Mouse (Mus musculus) lung, postnatal 0 days (tissue): ENCODE measurements around the gene Fbln2. TPM values are rescaled to one million over a fixed set of nuclear protein-coding genes. Genes with fewer than 3 reads are reported as not detected.

Source experiments
- ATAC-seq: fragments of 200-750 bp; cut with Nextera tagmentation; 2 replicates; pipeline ENCODE4 v1.8.0; 2017; ENCODE audit warnings: moderate library complexity
- DNase-seq: peaks from one replicate; pipeline ENCODE4 v3.0.0-alpha.2; 2016; ENCODE audit warnings: low spot score
- H3K27ac ChIP-seq: fragments of 300-500 bp; sonication (generic); 2 replicates; pipeline ENCODE4 v1.5.1; 2014; ENCODE audit warnings: antibody characterized with exemption, mild to moderate bottlenecking, low read length, mixed read lengths
- H3K27me3 ChIP-seq: fragments of 300-500 bp; sonication (generic); replicated peaks from 2 replicates; pipeline ENCODE4 v1.6.1; 2014; ENCODE audit warnings: low read length, mixed read lengths; ENCODE audit not compliant: insufficient read depth
- H3K36me3 ChIP-seq: fragments of 300-500 bp; sonication (generic); 2 replicates; pipeline ENCODE4 v1.6.1; 2014; ENCODE audit warnings: low read length, mixed read lengths; ENCODE audit not compliant: insufficient read depth
- H3K4me1 ChIP-seq: fragments of 300-500 bp; sonication (generic); 2 replicates; pipeline ENCODE4 v1.6.1; 2014; ENCODE audit warnings: antibody characterized with exemption, low read depth, low read length, mixed read lengths; ENCODE audit not compliant: insufficient read depth
- H3K4me2 ChIP-seq: fragments of 300-500 bp; sonication (generic); replicated peaks from 2 replicates; pipeline ENCODE4 v1.6.1; 2014; ENCODE audit warnings: low read depth, mild to moderate bottlenecking, low read length, moderate library complexity, mixed read lengths
- H3K4me3 ChIP-seq: fragments of 300-500 bp; sonication (generic); 2 replicates; pipeline ENCODE4 v1.5.1; 2014; ENCODE audit warnings: low read depth, low read length
- H3K9ac ChIP-seq: fragments of 300-500 bp; sonication (generic); replicated peaks from 2 replicates; pipeline ENCODE4 v1.6.1; 2014; ENCODE audit warnings: low read depth, mild to moderate bottlenecking
- H3K9me3 ChIP-seq: fragments of 300-500 bp; sonication (generic); 2 replicates; pipeline ENCODE4 v1.6.1; 2016; ENCODE audit warnings: low read length, mixed read lengths
- CTCF ChIP-seq: IDR thresholded peaks from 2 replicates; pipeline ENCODE4 v1.5.1; 2016; ENCODE audit warnings: antibody characterized with exemption, mild to moderate bottlenecking
- EP300 ChIP-seq: IDR thresholded peaks from 2 replicates; pipeline ENCODE4 v1.6.1; 2016; ENCODE audit warnings: antibody characterized with exemption, mild to moderate bottlenecking, control low read depth
- WGBS: fragments of 180-500 bp; shearing (Covaris S2); extraction: QIAGEN DNeasy Blood & Tissue Kit; methylation state at CpG from one replicate; pipeline ENCODE4 v1.1.7; 2014; 5-methylcytosine and 5-hydroxymethylcytosine counted together
- polyA plus RNA-seq: library from polyadenylated mRNA; unstranded; fragments of >200 nt; fragmentation: Nextera tagmentation; extraction: Ambion mirVana; gene quantifications from 2 replicates; pipeline ENCODE4 v1.2.1, GENCODE M21; 2015

The Fbln2 gene
- polyA plus RNA-seq, 1 experiment from 2014 or later, result 63.8 TPM

GRCm38 (mm10) chr6:91182075-91182490 is 30.2 kb upstream of the Fbln2 start:
- DNase-seq, result no peak
- Histone ChIP-seq H3K27ac (no peak overlapping the region), H3K4me2 (no peak overlapping the region), H3K4me3 (no peak overlapping the region), H3K36me3 (no peaks in the 10 kb centered on the region), H3K9me3 (no peaks in the 10 kb centered on the region), H3K9ac (no peak overlapping the region), H3K4me1 (no peaks in the 10 kb centered on the region), H3K27me3 (no peaks in the 10 kb centered on the region)
- 62% methylated on average over 4 of the region's 4 CpGs for WGBS
- ATAC-seq, result no peak
- TF ChIP-seq EP300, result no peak
- TF ChIP-seq CTCF, result no peak

DNA sequence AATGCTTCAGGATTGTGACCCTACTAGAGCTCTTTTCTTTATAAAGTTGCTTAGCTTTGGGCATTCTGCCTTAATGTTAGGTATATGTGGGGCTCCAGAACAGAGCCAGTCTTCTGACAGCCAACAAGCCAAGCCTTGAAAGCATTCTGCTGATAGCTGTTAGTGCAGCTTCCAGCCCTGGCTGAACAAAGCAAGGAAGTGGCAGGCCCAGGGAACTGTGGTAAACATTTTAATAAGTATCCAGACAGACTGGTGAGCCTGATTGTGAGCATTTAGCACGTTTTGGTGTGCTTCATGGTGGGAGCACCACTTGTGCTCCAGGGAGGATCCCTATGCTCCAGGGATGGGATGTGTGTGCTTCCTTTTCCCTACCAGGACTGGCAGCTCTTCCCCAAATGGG is 29.2 kb upstream of the Fbln2 start:
- WGBS, result 50% methylated on average over 1 of the region's 1 CpGs
- no peak for ATAC-seq
- TF ChIP-seq EP300, result no peak
- TF ChIP-seq CTCF, result no peak
- Histone ChIP-seq H3K9ac (no peak overlapping the region), H3K27ac (no peak overlapping the region), H3K27me3 (no peaks in the 10 kb centered on the region), H3K4me3 (no peak overlapping the region), H3K4me2 (no peak overlapping the region), H3K9me3 (no peaks in the 10 kb centered on the region), H3K4me1 (no peaks in the 10 kb centered on the region), H3K36me3 (no peaks in the 10 kb centered on the region)
- no peak for DNase-seq

- Histone ChIP-seq H3K9ac (no peak overlapping the region), H3K27ac (no peak overlapping the region), H3K9me3 (no peaks in the 10 kb centered on the region), H3K36me3 (no peaks in the 10 kb centered on the region), H3K4me3 (no peak overlapping the region), H3K4me1 (no peaks in the 10 kb centered on the region), H3K27me3 (no peaks in the 10 kb centered on the region), H3K4me2 (no peak overlapping the region)
- TF ChIP-seq CTCF (no peak), EP300 (no peak)
- peak; percentile 74 for DNase-seq
- 37% methylated on average over 2 of the region's 2 CpGs for WGBS
- no peak for ATAC-seq
Measured at GRCm38 (mm10) chr6:91183980-91184379, 28.3 kb upstream of the Fbln2 start.

DNA sequence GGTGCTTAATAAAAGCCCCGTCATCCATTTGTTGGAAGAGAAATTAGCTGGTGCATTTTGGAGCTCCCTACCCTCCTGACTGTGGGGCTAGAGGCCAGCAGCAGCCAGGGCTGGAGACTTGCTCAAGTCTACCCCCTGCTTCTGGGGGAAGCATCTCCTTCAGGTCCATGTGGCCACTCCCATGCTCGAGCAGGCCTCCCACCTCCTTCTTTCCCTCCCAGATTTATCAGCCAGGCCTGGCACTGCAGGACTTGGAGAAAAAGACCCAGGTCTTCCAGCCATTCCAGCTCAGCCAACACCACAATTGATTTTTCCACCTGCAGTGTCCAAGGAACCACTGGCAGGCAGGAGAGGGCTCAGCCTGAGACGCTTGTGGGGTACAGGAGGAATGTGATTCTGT is 27.5 kb upstream of the Fbln2 start:
- ATAC-seq (no peak), DNase-seq (no peak)
- Histone ChIP-seq H3K9ac (no peak overlapping the region), H3K27me3 (no peaks in the 10 kb centered on the region), H3K36me3 (no peaks in the 10 kb centered on the region), H3K9me3 (no peaks in the 10 kb centered on the region), H3K4me3 (no peak overlapping the region), H3K27ac (no peak overlapping the region), H3K4me1 (no peaks in the 10 kb centered on the region), H3K4me2 (no peak overlapping the region)
- 56% methylated on average over 3 of the region's 3 CpGs for WGBS
- TF ChIP-seq EP300 (no peak), CTCF (no peak)

DNA sequence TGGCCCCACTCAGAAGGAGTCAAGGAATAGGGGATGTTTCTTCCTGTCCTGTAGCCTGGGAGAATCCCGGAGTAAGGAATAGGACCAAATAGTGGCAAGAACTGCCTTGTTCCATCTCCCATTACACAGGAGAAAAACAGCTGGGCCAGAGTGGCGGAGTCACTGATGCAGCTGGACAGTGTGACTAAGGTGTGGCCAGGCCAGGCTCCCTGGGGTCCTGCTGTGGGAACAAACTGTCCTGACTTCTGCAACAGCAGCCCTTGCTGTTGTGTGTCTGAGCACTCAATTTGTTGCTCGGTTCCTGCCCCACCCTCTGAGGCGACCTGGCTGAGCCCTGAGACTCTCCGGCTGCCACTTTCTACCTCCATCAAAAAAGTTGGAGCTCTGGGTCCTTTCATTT is 26.8 kb upstream of the Fbln2 start:
- DNase-seq, result no peak
- Histone ChIP-seq H3K27me3 (no peaks in the 10 kb centered on the region), H3K9ac (no peak overlapping the region), H3K36me3 (no peaks in the 10 kb centered on the region), H3K4me1 (no peaks in the 10 kb centered on the region), H3K4me3 (no peak overlapping the region), H3K9me3 (no peaks in the 10 kb centered on the region), H3K27ac (no peak overlapping the region), H3K4me2 (no peak overlapping the region)
- WGBS, result 76% methylated on average over 5 of the region's 5 CpGs
- TF ChIP-seq CTCF (no peak), EP300 (no peak)
- ATAC-seq, result no peak

DNA sequence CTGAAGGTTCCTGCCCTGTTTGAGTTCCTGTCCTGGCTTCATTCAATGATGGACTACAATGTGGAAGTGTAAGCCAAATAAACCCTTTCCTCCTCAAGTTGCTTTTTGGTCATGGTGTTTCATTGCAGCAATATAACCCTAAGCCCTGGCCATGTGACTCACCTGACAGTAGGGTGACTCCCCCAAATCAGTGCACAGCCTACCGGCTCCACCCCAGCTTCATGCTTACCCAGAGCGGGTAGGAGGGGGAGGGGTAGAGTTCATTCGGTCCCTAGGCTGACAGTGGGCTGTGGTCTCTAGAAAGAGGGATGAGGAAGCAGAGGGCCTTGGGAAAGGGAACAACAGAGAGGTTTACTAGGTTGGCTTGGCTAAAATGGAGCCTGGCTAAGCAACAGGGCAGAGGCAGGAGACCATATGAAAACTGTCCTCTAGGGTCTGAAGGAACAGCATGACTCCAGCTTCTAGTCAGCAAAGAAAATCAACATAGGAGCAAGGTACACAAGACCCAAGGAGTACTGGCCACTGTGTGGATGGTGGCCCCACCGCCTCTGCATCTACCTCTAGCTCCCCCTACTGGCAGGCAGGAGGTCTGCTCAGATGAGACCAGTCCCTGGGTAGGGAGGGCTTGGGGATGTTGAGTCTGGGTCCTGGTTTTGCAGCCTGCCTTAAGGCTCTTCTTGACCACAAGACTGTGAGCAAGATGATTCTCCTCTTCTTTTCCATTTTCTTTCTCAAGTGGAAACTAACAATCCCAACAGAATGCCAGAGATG is 25.9 kb upstream of the Fbln2 start:
- DNase-seq, result peak; percentile 26
- ATAC-seq, result no peak
- TF ChIP-seq CTCF (peak; percentile 75), EP300 (no peak)

More for the DNA sequence above, 25.9 kb upstream of the Fbln2 start:
- no peaks in the 10 kb centered on the region for H3K4me1 ChIP-seq
- no peak overlapping the region for H3K4me2 ChIP-seq
- H3K36me3 ChIP-seq, result no peaks in the 10 kb centered on the region
- no peaks in the 10 kb centered on the region for H3K27me3 ChIP-seq
- no peak overlapping the region for H3K4me3 ChIP-seq
- H3K27ac ChIP-seq, result no peak overlapping the region
- H3K9me3 ChIP-seq, result no peaks in the 10 kb centered on the region
- H3K9ac ChIP-seq, result no peak overlapping the region
- 52% methylated on average over 4 of the region's 4 CpGs for WGBS
